Mouse (Mus musculus) hindbrain, embryonic 15.5 days (tissue): Measurements from ENCODE around the gene Tent5b. TPM values are rescaled to one million over a fixed set of nuclear protein-coding genes. Genes with fewer than 3 reads are reported as not detected.

Source experiments
- ATAC-seq: fragments of 200-750 bp; cut with Nextera tagmentation; 2 replicates; pipeline ENCODE4 v1.8.0; 2017; ENCODE audit warnings: low read depth, moderate number of reproducible peaks, moderate TSS enrichment; ENCODE audit not compliant: low FRiP score
- H3K27ac ChIP-seq: fragments of 300-500 bp; sonication (generic); replicated peaks from 2 replicates; pipeline ENCODE4 v1.5.1; 2015; ENCODE audit warnings: mild to moderate bottlenecking, inconsistent platforms
- H3K27me3 ChIP-seq: fragments of 300-500 bp; sonication (generic); 2 replicates; pipeline ENCODE4 v1.6.1; 2015; ENCODE audit warnings: control low read depth, inconsistent platforms
- H3K36me3 ChIP-seq: fragments of 300-500 bp; sonication (generic); 2 replicates; pipeline ENCODE4 v1.6.1; 2015; ENCODE audit warnings: control low read depth, inconsistent platforms
- H3K4me1 ChIP-seq: fragments of 300-500 bp; sonication (generic); replicated peaks from 2 replicates; pipeline ENCODE4 v1.6.1; 2015; ENCODE audit warnings: control low read depth, inconsistent platforms
- H3K4me2 ChIP-seq: fragments of 300-500 bp; sonication (generic); 2 replicates; pipeline ENCODE4 v1.6.1; 2015; ENCODE audit warnings: moderate library complexity, mild to moderate bottlenecking, inconsistent platforms
- H3K4me3 ChIP-seq: fragments of 300-500 bp; sonication (generic); 2 replicates; pipeline ENCODE4 v1.5.1; 2015; ENCODE audit warnings: mild to moderate bottlenecking, inconsistent platforms
- H3K9ac ChIP-seq: fragments of 300-500 bp; sonication (generic); 2 replicates; pipeline ENCODE4 v1.6.1; 2015; ENCODE audit warnings: inconsistent platforms
- H3K9me3 ChIP-seq: fragments of 300-500 bp; sonication (generic); 2 replicates; pipeline ENCODE4 v1.6.1; 2016; ENCODE audit warnings: control low read depth, inconsistent platforms
- WGBS: fragments of 180-500 bp; shearing (Covaris S2); methylation state at CpG from one replicate; pipeline ENCODE4 v1.1.7; 2015; 5-methylcytosine and 5-hydroxymethylcytosine counted together
- polyA plus RNA-seq: library from polyadenylated mRNA; unstranded; fragments of >200 nt; fragmentation: Nextera tagmentation; extraction: Ambion mirVana; gene quantifications from 2 replicates; pipeline ENCODE4 v1.2.1, GENCODE M21; 2015

Tent5b gene
- polyA plus RNA-seq, 1 experiment from 2014 or later, result 0.49 TPM

- Histone ChIP-seq H3K27me3 (peaks cover 31% of the 10 kb centered on the region), H3K4me2 (peak overlapping the region; percentile 54), H3K9me3 (no peaks in the 10 kb centered on the region), H3K36me3 (no peaks in the 10 kb centered on the region), H3K4me3 (peak overlapping the region; percentile 28), H3K27ac (no peak overlapping the region), H3K9ac (no peak overlapping the region), H3K4me1 (peaks cover 31% of the 10 kb centered on the region)
- ATAC-seq, result no peak
- WGBS, result 25% methylated on average over 9 of the region's 12 CpGs
These were observed 14.0 kb downstream of the Tent5b start for GRCm38 (mm10) chr4:133493895-133494294.

- Histone ChIP-seq H3K9me3 (no peaks in the 10 kb centered on the region), H3K27ac (no peak overlapping the region), H3K9ac (no peak overlapping the region), H3K4me3 (peak overlapping the region; percentile 28), H3K27me3 (peaks cover 34% of the 10 kb centered on the region), H3K4me1 (peaks cover 32% of the 10 kb centered on the region), H3K4me2 (peak overlapping the region; percentile 54), H3K36me3 (no peaks in the 10 kb centered on the region)
- no peak for ATAC-seq
- 1% methylated on average over 12 of the region's 12 CpGs for WGBS
These were observed 14.5 kb downstream of the Tent5b start for GRCm38 (mm10) chr4:133494432-133494831.

- Histone ChIP-seq H3K27me3 (peaks cover 38% of the 10 kb centered on the region), H3K27ac (no peak overlapping the region), H3K9me3 (no peaks in the 10 kb centered on the region), H3K36me3 (no peaks in the 10 kb centered on the region), H3K4me2 (no peak overlapping the region), H3K4me1 (peaks cover 32% of the 10 kb centered on the region), H3K9ac (no peak overlapping the region), H3K4me3 (no peak overlapping the region)
- WGBS, result 73% methylated on average over 4 of the region's 4 CpGs
- no peak for ATAC-seq
These were observed 14.9 kb downstream of the Tent5b start for GRCm38 (mm10) chr4:133494867-133495266.

DNA sequence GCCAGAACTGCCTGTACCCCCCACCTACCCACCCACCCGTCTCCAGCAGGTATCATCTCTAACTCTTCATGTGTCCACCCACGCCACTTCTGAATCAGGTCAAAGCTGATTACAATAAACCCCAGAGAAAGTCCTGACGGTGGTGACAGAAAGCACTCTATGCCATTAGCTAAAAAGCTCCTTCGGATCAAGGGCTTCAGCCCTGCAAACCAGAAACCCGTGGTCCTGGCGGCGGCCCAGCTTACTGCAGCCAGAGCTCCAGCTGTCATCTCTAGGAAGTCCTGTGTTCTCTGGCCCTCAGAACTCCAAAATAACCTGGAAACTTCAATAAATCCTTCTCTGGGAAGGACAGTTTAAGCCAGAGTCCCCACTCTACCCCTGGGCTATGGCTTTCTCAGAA lies 15.8 kb downstream of the Tent5b start:
- Histone ChIP-seq H3K36me3 (no peaks in the 10 kb centered on the region), H3K4me1 (peaks cover 32% of the 10 kb centered on the region), H3K4me3 (no peak overlapping the region), H3K9ac (no peak overlapping the region), H3K27ac (no peak overlapping the region), H3K9me3 (no peaks in the 10 kb centered on the region), H3K27me3 (peaks cover 46% of the 10 kb centered on the region), H3K4me2 (0 out of 2 replicates have a peak overlapping the region, but pooled peaks have one; percentile 86)
- ATAC-seq, result no peak
- 36% methylated on average over 7 of the region's 7 CpGs for WGBS

- Histone ChIP-seq H3K4me1 (peaks cover 32% of the 10 kb centered on the region), H3K27ac (no peak overlapping the region), H3K36me3 (no peaks in the 10 kb centered on the region), H3K9ac (peak overlapping the region; percentile 63; the same call in 1 of the 2 replicates), H3K4me3 (peak overlapping the region; percentile 64), H3K27me3 (peaks cover 55% of the 10 kb centered on the region), H3K9me3 (no peaks in the 10 kb centered on the region), H3K4me2 (peak overlapping the region; percentile 86)
- WGBS, result 25% methylated on average over 6 of the region's 6 CpGs
- no peak for ATAC-seq
These were observed 17.0 kb downstream of the Tent5b start for GRCm38 (mm10) chr4:133496738-133497445.

- H3K4me3 ChIP-seq, result peak overlapping the region; percentile 64
- peaks cover 62% of the 10 kb centered on the region for H3K27me3 ChIP-seq
- peaks cover 32% of the 10 kb centered on the region for H3K4me1 ChIP-seq
- H3K4me2 ChIP-seq, result peak overlapping the region; percentile 86
- H3K9me3 ChIP-seq, result no peaks in the 10 kb centered on the region
- peak; percentile 56; the same call in 1 of the 2 replicates for ATAC-seq
- H3K36me3 ChIP-seq, result no peaks in the 10 kb centered on the region
- WGBS, result under 1% methylated on average over 70 of the region's 70 CpGs
- peak overlapping the region; percentile 63 for H3K9ac ChIP-seq
- H3K27ac ChIP-seq, result peak overlapping the region; percentile 58; the same call in 1 of the 2 replicates
These were observed 17.7 kb downstream of the Tent5b start for GRCm38 (mm10) chr4:133497461-133498159.

DNA sequence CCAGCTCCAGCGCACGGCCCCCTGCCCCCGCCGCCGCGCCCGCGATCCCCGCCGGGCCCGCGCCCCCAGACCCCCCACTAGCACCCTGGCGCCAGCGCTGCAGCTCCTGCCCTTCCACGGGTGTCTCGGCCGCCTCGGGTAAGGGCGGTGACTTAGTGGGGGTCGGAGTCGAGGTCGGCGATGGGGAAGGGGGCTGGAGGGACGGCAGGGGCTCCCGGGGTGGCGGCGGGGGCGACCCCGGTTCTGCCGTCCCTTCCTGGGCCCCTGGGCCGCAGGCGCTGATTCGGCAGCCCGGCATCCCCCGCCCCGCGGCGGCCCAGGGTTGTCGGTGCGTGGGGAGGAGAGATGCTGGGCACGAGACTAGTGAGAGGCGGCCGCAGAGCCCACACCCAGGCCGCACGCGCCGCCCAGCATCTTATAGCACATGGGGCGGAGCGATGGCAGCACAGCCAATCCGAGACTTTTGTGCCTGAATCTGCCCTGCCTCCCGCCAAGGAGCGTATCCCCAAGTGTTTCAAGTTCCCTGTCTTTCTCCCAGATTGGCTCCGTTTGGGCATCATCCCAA lies 18.3 kb downstream of the Tent5b start, which contains the start of gene Trnp1:
Trnp1 (minus strand) TSS at position 391 of the 565 bp plus-strand sequence.
- H3K9ac ChIP-seq, result peak within 1 kb of the TSS; percentile 63
- peak; percentile 91 for ATAC-seq
- H3K27ac ChIP-seq, result peak within 1 kb of the TSS; percentile 58; the same call in 1 of the 2 replicates
- peaks cover 62% of the 10 kb centered on the region for H3K27me3 ChIP-seq
- H3K4me3 ChIP-seq, result peak within 1 kb of the TSS; percentile 64
- H3K36me3 ChIP-seq, result no peaks in the 10 kb centered on the region
- H3K4me1 ChIP-seq, result peaks cover 32% of the 10 kb centered on the region
- under 1% methylated on average over 44 of the region's 53 CpGs for WGBS
- H3K9me3 ChIP-seq, result no peaks in the 10 kb centered on the region
- H3K4me2 ChIP-seq, result peak within 1 kb of the TSS; percentile 86

DNA sequence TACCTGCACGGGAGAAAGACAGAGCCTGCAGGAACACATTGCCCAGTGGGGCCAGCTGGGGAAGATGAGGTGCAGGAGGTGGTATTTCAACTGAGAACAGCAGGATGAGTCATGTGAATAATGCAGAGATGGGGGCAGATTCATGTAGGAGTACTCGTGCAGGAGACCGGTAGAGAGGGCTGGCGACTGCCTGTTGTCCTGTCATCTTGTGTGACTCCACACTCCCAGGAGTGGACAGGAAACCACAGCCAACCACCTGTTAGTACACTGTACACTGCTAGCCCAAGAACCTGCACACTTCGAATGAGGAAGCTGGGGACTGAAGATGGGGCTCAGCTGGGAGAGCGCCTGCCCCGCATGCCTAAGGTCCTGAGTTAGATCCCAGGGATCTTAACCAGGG lies 21.6 kb downstream of the Tent5b start:
- H3K4me3 ChIP-seq, result no peak overlapping the region
- H3K27me3 ChIP-seq, result peaks cover 45% of the 10 kb centered on the region
- WGBS, result 65% methylated on average over 7 of the region's 7 CpGs
- peaks cover 20% of the 10 kb centered on the region for H3K4me1 ChIP-seq
- no peaks in the 10 kb centered on the region for H3K36me3 ChIP-seq
- H3K9ac ChIP-seq, result no peak overlapping the region
- no peaks in the 10 kb centered on the region for H3K9me3 ChIP-seq
- H3K27ac ChIP-seq, result no peak overlapping the region
- ATAC-seq, result no peak
- no peak overlapping the region for H3K4me2 ChIP-seq

GRCm38 (mm10) chr4:133504300-133504699 lies 24.4 kb downstream of the Tent5b start:
- peaks cover 32% of the 10 kb centered on the region for H3K27me3 ChIP-seq

GRCm38 (mm10) chr4:133504755-133505485 lies 25.0 kb downstream of the Tent5b start:
- Histone ChIP-seq H3K4me2 (no peak overlapping the region), H3K9ac (no peak overlapping the region), H3K27ac (no peak overlapping the region), H3K4me1 (no peaks in the 10 kb centered on the region), H3K27me3 (peaks cover 26% of the 10 kb centered on the region), H3K4me3 (no peak overlapping the region), H3K9me3 (no peaks in the 10 kb centered on the region), H3K36me3 (no peaks in the 10 kb centered on the region)
- WGBS, result 71% methylated on average over 9 of the region's 9 CpGs
- no peak for ATAC-seq

More at GRCm38 (mm10) chr4:133504300-133504699, 24.4 kb downstream of the Tent5b start:
- H3K4me1 ChIP-seq, result no peaks in the 10 kb centered on the region
- no peak overlapping the region for H3K9ac ChIP-seq
- no peak overlapping the region for H3K4me2 ChIP-seq
- H3K36me3 ChIP-seq, result no peaks in the 10 kb centered on the region
- no peak overlapping the region for H3K4me3 ChIP-seq
- WGBS, result 48% methylated on average over 5 of the region's 5 CpGs
- no peak overlapping the region for H3K27ac ChIP-seq
- no peaks in the 10 kb centered on the region for H3K9me3 ChIP-seq
- no peak for ATAC-seq

- Histone ChIP-seq H3K36me3 (no peaks in the 10 kb centered on the region), H3K4me2 (no peak overlapping the region), H3K27ac (no peak overlapping the region), H3K4me3 (no peak overlapping the region), H3K27me3 (peaks cover 13% of the 10 kb centered on the region), H3K9me3 (no peaks in the 10 kb centered on the region), H3K4me1 (no peaks in the 10 kb centered on the region), H3K9ac (no peak overlapping the region)
- 76% methylated on average over 5 of the region's 5 CpGs for whole genome bisulfite sequencing
- ATAC-seq, result no peak
These were observed 26.6 kb downstream of the Tent5b start for GRCm38 (mm10) chr4:133506573-133506972.
